Mouse (Mus musculus) limb, embryonic 11.5 days (tissue): ENCODE data around the gene Col26a1. TPM values are rescaled to one million over a fixed set of nuclear protein-coding genes. Genes with fewer than 3 reads are reported as not detected.

ENCODE experiments used
- ATAC-seq: fragments of 200-750 bp; cut with Nextera tagmentation; 2 replicates; pipeline ENCODE4 v1.8.0; 2017; ENCODE audit warnings: low read depth; ENCODE audit not compliant: insufficient number of reproducible peaks, low FRiP score, low TSS enrichment
- DNase-seq: peaks from one replicate; pipeline ENCODE4 v3.0.0-alpha.2; 2015; ENCODE audit warnings: low spot score
- H3K27ac ChIP-seq: fragments of 300-500 bp; sonication (generic); replicated peaks from 2 replicates; pipeline ENCODE4 v1.5.1; 2014; ENCODE audit warnings: low read depth, mild to moderate bottlenecking, low read length
- H3K27me3 ChIP-seq: fragments of 300-500 bp; sonication (generic); 2 replicates; pipeline ENCODE4 v1.6.1; 2014; ENCODE audit warnings: mild to moderate bottlenecking, low read length, mixed read lengths; ENCODE audit not compliant: control insufficient read depth, insufficient read depth
- H3K36me3 ChIP-seq: fragments of 300-500 bp; sonication (generic); 2 replicates; pipeline ENCODE4 v1.6.1; 2014; ENCODE audit warnings: mild to moderate bottlenecking, low read length, moderate library complexity, mixed read lengths; ENCODE audit not compliant: control insufficient read depth, insufficient read depth
- H3K4me1 ChIP-seq: fragments of 300-500 bp; sonication (generic); 2 replicates; pipeline ENCODE4 v1.6.1; 2014; ENCODE audit warnings: low read length, mixed read lengths; ENCODE audit not compliant: control insufficient read depth, insufficient read depth
- H3K4me2 ChIP-seq: fragments of 300-500 bp; sonication (generic); 2 replicates; pipeline ENCODE4 v1.6.1; 2014; ENCODE audit warnings: low read depth, mild to moderate bottlenecking, moderate library complexity; ENCODE audit not compliant: severe bottlenecking
- H3K4me3 ChIP-seq: fragments of 300-500 bp; sonication (generic); 2 replicates; pipeline ENCODE4 v1.5.1; 2014; ENCODE audit warnings: low read depth, low read length
- H3K9ac ChIP-seq: fragments of 300-500 bp; sonication (generic); 2 replicates; pipeline ENCODE4 v1.6.1; 2014; ENCODE audit warnings: mild to moderate bottlenecking, low read length
- H3K9me3 ChIP-seq: fragments of 300-500 bp; sonication (generic); 2 replicates; pipeline ENCODE4 v1.6.1; 2016; ENCODE audit warnings: low read length; ENCODE audit not compliant: control insufficient read depth
- WGBS: fragments of 180-500 bp; shearing (Covaris S2); extraction: QIAGEN DNeasy Blood & Tissue Kit; methylation state at CpG from one replicate; pipeline ENCODE4 v1.1.7; 2014; 5-methylcytosine and 5-hydroxymethylcytosine counted together
- polyA plus RNA-seq: library from polyadenylated mRNA; unstranded; fragments of >200 nt; fragmentation: Nextera tagmentation; extraction: Ambion mirVana; gene quantifications from 2 replicates; pipeline ENCODE4 v1.2.1, GENCODE M21; 2014

The Col26a1 gene
- polyA plus RNA-seq, 1 experiment from 2014 or later: 69.0 TPM

DNA sequence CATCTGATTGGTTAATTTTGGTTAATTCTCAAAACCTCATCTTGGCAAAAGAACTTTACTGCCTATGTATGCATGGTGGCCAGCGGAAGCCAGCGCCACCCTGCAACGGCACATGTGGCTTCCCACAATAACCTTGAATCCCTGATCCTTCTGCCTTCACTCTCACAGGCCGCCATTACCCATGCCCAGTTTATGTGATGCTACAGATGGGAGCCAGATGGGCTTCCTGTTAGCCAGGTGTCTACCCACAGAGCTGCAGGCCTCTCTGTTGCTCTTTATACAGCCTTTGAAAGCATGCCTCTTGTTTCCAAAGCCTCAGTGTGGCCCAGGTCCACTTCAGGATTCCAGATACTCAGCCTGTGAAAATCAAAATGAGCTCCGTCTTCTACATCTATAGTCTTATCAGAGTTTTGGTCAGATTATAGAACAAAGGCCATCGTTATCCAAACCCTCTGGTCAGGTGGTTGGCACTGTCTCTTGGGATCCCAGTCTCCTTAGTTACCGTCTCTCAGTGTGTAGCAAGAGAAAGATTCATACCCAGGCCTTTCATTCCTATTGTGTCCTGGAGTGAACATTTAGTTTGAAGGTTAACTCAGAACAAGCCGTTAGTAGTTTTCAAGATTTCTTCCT is 34.7 kb upstream of the Col26a1 start:
- no peaks in the 10 kb centered on the region for H3K9me3 ChIP-seq
- ATAC-seq (no peak), DNase-seq (no peak)
- H3K4me3 ChIP-seq: no peak overlapping the region
- no peak overlapping the region for H3K9ac ChIP-seq
- WGBS: 95% methylated on average over 8 of the region's 8 CpGs
- no peaks in the 10 kb centered on the region for H3K27me3 ChIP-seq
- no peaks in the 10 kb centered on the region for H3K36me3 ChIP-seq
- 0 out of 2 replicates have a peak, but pooled peaks cover 5% of the 10 kb centered on the region for H3K4me1 ChIP-seq
- no peak overlapping the region for H3K4me2 ChIP-seq
- no peak overlapping the region for H3K27ac ChIP-seq

DNA sequence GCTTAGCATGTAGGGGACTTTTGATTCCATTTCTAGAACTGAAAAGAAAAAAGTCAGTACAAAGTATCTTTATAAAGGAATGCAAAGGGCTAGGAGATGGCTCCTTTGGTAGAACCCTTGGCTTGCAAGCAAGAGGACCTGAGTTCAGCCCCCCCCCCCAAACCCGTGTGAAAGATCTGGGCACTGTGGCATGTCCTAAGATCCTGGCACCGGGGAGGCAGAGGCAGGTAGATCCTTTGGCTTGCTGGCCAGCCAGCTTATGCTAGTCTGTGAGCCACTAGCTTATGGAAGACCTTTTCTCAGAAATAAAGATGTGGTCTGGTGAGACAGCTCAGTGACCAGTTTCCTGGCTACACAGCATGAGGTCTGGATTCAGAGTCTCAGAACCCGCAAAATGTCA is 31.2 kb upstream of the Col26a1 start:
- no peak overlapping the region for H3K27ac ChIP-seq
- H3K9ac ChIP-seq: no peak overlapping the region
- no peaks in the 10 kb centered on the region for H3K27me3 ChIP-seq
- no peaks in the 10 kb centered on the region for H3K36me3 ChIP-seq
- no peaks in the 10 kb centered on the region for H3K4me1 ChIP-seq
- ATAC-seq (no peak), DNase-seq (no peak)
- H3K4me3 ChIP-seq: no peak overlapping the region
- H3K4me2 ChIP-seq: no peak overlapping the region
- 83% methylated on average over 3 of the region's 3 CpGs for WGBS
- no peaks in the 10 kb centered on the region for H3K9me3 ChIP-seq

DNA sequence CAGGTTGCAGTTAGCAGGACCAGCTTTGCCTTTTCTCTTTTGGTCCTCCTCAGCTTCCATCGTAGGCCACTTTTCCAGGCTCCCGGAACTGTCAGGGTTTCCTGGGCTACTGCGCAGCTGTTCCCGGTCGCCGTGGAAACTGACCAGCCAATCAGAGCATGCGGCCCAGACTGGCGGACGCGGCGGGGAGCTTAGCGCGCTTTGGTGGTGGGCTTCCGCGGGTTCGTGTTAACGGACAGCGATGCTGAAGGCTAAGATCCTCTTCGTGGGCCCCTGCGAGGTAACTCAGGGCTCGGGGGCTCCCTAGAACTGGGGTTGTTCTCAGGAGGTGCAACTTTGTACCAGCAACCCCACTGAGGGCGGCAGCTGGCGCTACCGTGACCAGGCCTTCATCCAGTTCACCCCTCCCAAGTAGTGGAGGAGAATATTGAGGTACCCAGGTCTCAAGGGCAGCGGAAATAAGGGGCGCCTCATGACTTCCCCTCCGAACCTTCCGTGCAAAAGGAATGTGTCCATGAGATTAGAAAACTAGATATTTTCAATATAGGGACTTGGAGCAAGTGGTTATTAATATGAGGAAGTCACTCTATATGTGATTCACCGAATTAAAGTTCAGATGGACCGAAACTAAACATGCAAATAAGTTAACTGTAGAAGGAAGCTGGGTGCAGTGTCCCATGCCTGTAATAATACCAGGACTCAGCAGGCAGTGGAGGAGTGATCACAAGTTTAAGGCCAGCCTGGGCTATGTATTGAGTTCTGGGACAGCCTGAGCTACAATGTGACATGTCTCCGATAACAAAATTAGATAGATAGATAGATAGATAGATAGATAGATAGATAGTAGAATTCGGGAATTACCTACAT is 25.2 kb upstream of the Col26a1 start, which contains the start of gene Ift22:
Ift22 (plus strand) TSS at position 160 of the 867 bp plus-strand sequence.
- peak within 1 kb of the TSS; percentile 44 for H3K9ac ChIP-seq
- no peaks in the 10 kb centered on the region for H3K36me3 ChIP-seq
- no peaks in the 10 kb centered on the region for H3K9me3 ChIP-seq
- H3K27me3 ChIP-seq: no peaks in the 10 kb centered on the region
- H3K4me2 ChIP-seq: peak within 1 kb of the TSS; percentile 39
- H3K27ac ChIP-seq: no peak within 1 kb of the TSS
- ATAC-seq (peak; percentile 85), DNase-seq (peak; percentile 96)
- 10% methylated on average over 32 of the region's 32 CpGs for WGBS
- no peaks in the 10 kb centered on the region for H3K4me1 ChIP-seq
- H3K4me3 ChIP-seq: peak within 1 kb of the TSS; percentile 49

DNA sequence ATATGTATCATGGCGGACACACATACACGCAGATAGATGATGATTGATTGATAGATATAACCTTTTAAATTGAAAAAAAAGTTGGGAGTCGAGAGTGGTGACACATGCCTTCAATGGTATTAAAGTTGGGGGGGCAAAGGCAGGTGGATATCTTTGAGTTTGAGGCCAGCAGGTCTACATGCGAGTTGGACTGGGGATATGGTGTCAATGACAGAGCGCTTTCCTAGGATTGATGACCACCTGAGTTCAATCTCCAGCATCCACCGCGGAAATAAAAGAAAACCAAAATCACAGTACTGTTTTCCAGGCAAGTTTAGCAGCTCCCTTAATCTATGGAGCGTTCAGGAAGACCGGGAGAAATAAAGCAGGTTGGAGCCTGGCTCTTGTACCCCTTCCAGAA is 24.6 kb upstream of the Col26a1 start:
- WGBS: 43% methylated on average over 9 of the region's 9 CpGs
- H3K27ac ChIP-seq: no peak overlapping the region
- 0 out of 2 replicates have a peak, but pooled peaks have one; percentile 6 for ATAC-seq

DNA sequence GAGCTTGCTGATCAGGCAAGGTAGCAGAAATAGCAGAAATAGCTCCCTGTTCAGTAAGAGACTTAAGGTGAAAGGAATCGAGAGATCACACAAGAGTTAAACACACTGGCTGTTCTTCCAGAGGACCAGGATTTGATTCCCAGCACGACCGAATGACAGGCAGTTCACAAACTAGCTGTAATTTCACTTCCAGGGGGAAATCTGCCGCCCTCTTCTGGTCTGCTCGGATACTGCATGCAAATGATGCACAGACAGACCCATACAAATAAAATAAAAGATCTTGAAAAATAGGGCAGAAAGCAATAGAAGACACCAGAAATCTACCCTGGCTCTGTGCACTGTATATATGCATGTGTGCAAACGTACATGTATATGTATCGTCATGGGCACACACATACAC is 22.6 kb upstream of the Col26a1 start:
- 52% methylated on average over 7 of the region's 7 CpGs for WGBS
- Histone ChIP-seq H3K4me1 (no peaks in the 10 kb centered on the region), H3K36me3 (no peaks in the 10 kb centered on the region), H3K9me3 (no peaks in the 10 kb centered on the region), H3K4me2 (no peak overlapping the region), H3K9ac (no peak overlapping the region), H3K4me3 (no peak overlapping the region), H3K27ac (no peak overlapping the region), H3K27me3 (no peaks in the 10 kb centered on the region)
- DNase-seq: peak; percentile 53
- no peak for ATAC-seq

More for the DNA sequence above, 24.6 kb upstream of the Col26a1 start:
- H3K9me3 ChIP-seq: no peaks in the 10 kb centered on the region
- no peaks in the 10 kb centered on the region for H3K36me3 ChIP-seq
- no peaks in the 10 kb centered on the region for H3K4me1 ChIP-seq
- H3K4me2 ChIP-seq: peak overlapping the region; percentile 39
- H3K27me3 ChIP-seq: no peaks in the 10 kb centered on the region
- no peak overlapping the region for H3K9ac ChIP-seq
- H3K4me3 ChIP-seq: peak overlapping the region; percentile 49
- no peak for DNase-seq

DNA sequence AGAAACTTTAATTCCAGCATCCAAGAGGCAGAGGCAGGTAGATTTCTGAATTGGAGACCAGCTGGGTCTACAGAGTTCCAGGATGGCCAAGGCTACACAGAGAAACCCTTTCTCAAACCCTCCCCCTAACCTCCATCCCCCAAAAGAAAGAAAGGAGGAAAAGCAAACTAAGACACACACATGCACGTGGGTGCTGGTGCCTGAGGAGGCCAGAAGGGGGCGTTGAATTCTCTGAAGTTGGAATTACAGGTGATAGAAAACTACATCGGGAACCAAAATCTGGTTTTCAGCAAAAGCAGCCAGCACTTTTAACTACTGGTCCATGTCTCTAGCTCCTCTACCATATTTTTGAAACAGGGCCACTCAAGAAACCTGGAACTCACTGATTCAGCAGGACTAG is 21.6 kb upstream of the Col26a1 start:
- Histone ChIP-seq H3K9ac (no peak overlapping the region), H3K27me3 (no peaks in the 10 kb centered on the region), H3K4me1 (no peaks in the 10 kb centered on the region), H3K27ac (no peak overlapping the region), H3K9me3 (no peaks in the 10 kb centered on the region), H3K4me2 (no peak overlapping the region), H3K36me3 (no peaks in the 10 kb centered on the region), H3K4me3 (no peak overlapping the region)
- ATAC-seq: no peak
- WGBS: 60% methylated on average over 3 of the region's 3 CpGs
- DNase-seq: no peak

DNA sequence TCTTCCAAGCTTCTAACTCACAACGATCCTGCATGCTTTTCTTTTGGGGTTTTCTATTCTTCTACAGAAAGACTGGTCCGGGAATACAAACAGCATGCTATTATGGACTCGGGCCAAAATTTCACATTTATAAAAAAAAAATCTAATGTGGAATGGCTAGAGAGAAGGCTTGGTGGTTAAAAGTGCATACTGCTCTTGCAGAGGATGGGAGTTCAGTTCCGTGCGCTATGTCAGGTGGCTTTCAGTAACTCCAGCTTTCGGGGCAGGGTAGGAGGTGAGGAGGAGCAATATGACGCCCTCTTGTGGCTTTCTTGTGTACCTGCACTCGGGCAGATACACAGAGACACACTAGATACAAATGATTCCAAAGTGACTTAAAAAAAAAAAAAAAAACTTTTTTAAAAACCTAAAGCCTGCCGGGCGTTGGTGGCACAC is 12.5 kb upstream of the Col26a1 start:
- Histone ChIP-seq H3K36me3 (no peaks in the 10 kb centered on the region), H3K9ac (no peak overlapping the region), H3K4me2 (0 out of 2 replicates have a peak overlapping the region, but pooled peaks have one; percentile 30), H3K27ac (no peak overlapping the region), H3K27me3 (no peaks in the 10 kb centered on the region), H3K9me3 (no peaks in the 10 kb centered on the region), H3K4me1 (peaks cover 6% of the 10 kb centered on the region), H3K4me3 (no peak overlapping the region)
- 57% methylated on average over 10 of the region's 10 CpGs for WGBS
- ATAC-seq (no peak), DNase-seq (no peak)

DNA sequence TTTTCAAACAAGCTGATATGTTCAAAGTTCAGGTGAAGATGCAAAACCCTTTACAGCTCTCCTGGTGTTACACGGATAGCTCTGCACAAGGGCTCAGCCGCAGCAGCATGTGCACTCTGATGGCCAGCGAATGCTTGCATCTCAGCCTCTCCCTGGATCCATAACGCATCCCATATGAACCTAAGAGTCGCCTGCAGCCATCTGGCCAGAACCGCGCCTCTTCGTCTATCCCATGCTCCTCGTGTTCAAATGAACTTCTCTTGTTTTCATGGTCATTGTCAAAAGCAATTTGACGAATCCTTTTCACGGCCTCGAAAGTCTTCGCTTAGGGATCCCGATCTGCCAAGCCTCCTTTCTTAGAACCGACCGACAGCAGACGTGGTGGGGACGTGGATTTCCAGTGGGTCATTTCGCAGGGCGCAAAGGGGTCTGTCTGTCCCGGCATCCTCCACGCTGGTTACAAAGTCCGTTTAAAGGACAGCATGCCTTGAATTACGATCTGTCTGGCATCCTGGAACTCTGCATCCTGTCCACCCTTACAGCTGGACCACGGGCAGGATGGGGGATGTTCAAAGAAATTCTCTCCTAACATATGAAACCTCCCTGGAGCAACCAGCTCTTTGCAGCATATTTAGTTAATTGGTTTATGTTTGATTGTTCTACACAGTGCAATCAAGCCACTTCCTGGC is 12.0 kb upstream of the Col26a1 start:
- Histone ChIP-seq H3K4me1 (peaks cover 6% of the 10 kb centered on the region), H3K9ac (peak overlapping the region; percentile 9; the same call in 1 of the 2 replicates), H3K4me3 (no peak overlapping the region), H3K9me3 (no peaks in the 10 kb centered on the region), H3K27me3 (no peaks in the 10 kb centered on the region), H3K4me2 (peak overlapping the region; percentile 30; the same call in 1 of the 2 replicates), H3K27ac (0 out of 2 replicates have a peak overlapping the region, but pooled peaks have one; percentile 12), H3K36me3 (no peaks in the 10 kb centered on the region)
- 28% methylated on average over 25 of the region's 25 CpGs for WGBS
- no peak for ATAC-seq
- DNase-seq: peak; percentile 42
